In the genomic region with DNA sequence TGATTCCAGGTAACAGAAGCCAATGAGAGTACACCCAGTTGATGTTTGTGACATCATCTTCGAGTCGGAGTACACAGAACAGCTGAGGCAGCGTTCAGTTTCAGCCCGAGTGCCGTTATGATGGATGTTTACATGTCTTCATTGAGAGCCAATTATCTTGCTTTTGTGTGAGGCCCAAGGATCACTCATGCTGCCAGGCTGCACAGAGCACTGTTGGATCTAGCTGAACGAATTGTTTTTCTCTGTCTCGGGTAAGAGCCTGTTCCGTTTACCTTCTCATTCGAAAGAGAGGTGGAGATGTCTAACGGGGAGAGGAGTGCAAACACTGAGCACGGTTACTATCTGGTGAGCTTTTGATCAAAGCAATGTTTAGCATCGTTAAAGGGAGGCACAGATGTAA, we compare ENCODE assay signal across 8 mouse cellular contexts.
A peak's percentile ranks its signal among the peaks of the same experiment; 100 is the strongest.
DNase-seq lines count a peak whose midpoint lies in the region; ATAC-seq and TF ChIP-seq lines count a peak whose summit lies in the region.

No protein-coding gene starts in this region.

- no peak for ATAC-seq in heart, embryonic 15.5 days (replicated peaks; ENCODE audit: insufficient number of reproducible peaks, insufficient read depth, low FRiP score, low read depth)
- ATAC-seq in hindbrain, embryonic 16.5 days: peak; percentile 89
- no peak for ATAC-seq in liver, embryonic 14.5 days (ENCODE audit: insufficient read depth)

- H3K27me3 ChIP-seq in heart, embryonic 15.5 days: no peaks in the 10 kb centered on the region
- no peaks in the 10 kb centered on the region for H3K27me3 ChIP-seq in hindbrain, embryonic 16.5 days (replicated peaks; ENCODE audit: control insufficient read depth, insufficient read depth, low read length)
- no peaks in the 10 kb centered on the region for H3K27me3 ChIP-seq in liver, embryonic 14.5 days (ENCODE audit: control insufficient read depth, insufficient read depth, low read length)
- H3K27me3 ChIP-seq in kidney, adult 2 months (replicated peaks; ENCODE audit: control insufficient read depth, insufficient read depth, low read length): no peaks in the 10 kb centered on the region

- H3K9ac ChIP-seq in heart, embryonic 15.5 days: no peak overlapping the region
- peak overlapping the region; percentile 54 for H3K9ac ChIP-seq in hindbrain, embryonic 16.5 days (ENCODE audit: low read depth, low read length)
- H3K9ac ChIP-seq in liver, embryonic 14.5 days (replicated peaks): no peak overlapping the region

- no peaks in the 10 kb centered on the region for H3K36me3 ChIP-seq in heart, embryonic 15.5 days
- no peaks in the 10 kb centered on the region for H3K36me3 ChIP-seq in hindbrain, embryonic 16.5 days (ENCODE audit: control insufficient read depth, insufficient read depth, low read length)
- no peaks in the 10 kb centered on the region for H3K36me3 ChIP-seq in liver, embryonic 14.5 days (replicated peaks; ENCODE audit: control insufficient read depth, insufficient read depth, low read depth)
- no peaks in the 10 kb centered on the region for H3K36me3 ChIP-seq in kidney, adult 2 months (ENCODE audit: control insufficient read depth, insufficient read depth, low read length)

- no peak for TF ChIP-seq CTCF in liver, embryonic 14.5 days (IDR thresholded peaks at IDR 0.05; ENCODE audit: low read depth)
- no peak for TF ChIP-seq CTCF in kidney, adult 2 months (conservative IDR thresholded peaks at IDR 0.05; ENCODE audit: insufficient read depth, insufficient read length, low read depth, low read length)

- H3K9me3 ChIP-seq in heart, embryonic 15.5 days (replicated peaks): no peaks in the 10 kb centered on the region
- H3K9me3 ChIP-seq in hindbrain, embryonic 16.5 days (ENCODE audit: control insufficient read depth, low read length): no peaks in the 10 kb centered on the region
- no peaks in the 10 kb centered on the region for H3K9me3 ChIP-seq in liver, embryonic 14.5 days (ENCODE audit: control insufficient read depth, low read length)

- H3K4me2 ChIP-seq in heart, embryonic 15.5 days: peak overlapping the region; percentile 29; the same call in 1 of the 2 replicates
- H3K4me2 ChIP-seq in hindbrain, embryonic 16.5 days (ENCODE audit: low read length): peak overlapping the region; percentile 55
- peak overlapping the region; percentile 18; the same call in 1 of the 2 replicates for H3K4me2 ChIP-seq in liver, embryonic 14.5 days (ENCODE audit: low read depth)

- no peak overlapping the region for H3K27ac ChIP-seq in heart, embryonic 15.5 days
- H3K27ac ChIP-seq in hindbrain, embryonic 16.5 days (ENCODE audit: low read depth, low read length): peak overlapping the region; percentile 70
- no peak overlapping the region for H3K27ac ChIP-seq in liver, embryonic 14.5 days
- H3K27ac ChIP-seq in kidney, adult 2 months (ENCODE audit: insufficient read depth, low read depth, low read length): no peak overlapping the region

- H3K4me3 ChIP-seq in heart, embryonic 15.5 days: no peak overlapping the region
- peak overlapping the region; percentile 44 for H3K4me3 ChIP-seq in hindbrain, embryonic 16.5 days (ENCODE audit: low read length)
- 0 out of 4 replicates have a peak overlapping the region, but pooled peaks of 1 of the 2 experiments have one; percentile 24 for H3K4me3 ChIP-seq in liver, embryonic 14.5 days (ENCODE audit: insufficient read depth in 1 of 2, low read depth in 2 of 2, low read length in 2 of 2)
- no peak overlapping the region for H3K4me3 ChIP-seq in kidney, adult 2 months (ENCODE audit: insufficient read depth, low read depth, low read length)

- no peak for TF ChIP-seq POLR2A in kidney, adult 2 months (IDR thresholded peaks at IDR 0.05; ENCODE audit: low read depth, low read length)

- 32% methylated on average over 12 of the region's 12 CpGs for WGBS in heart, embryonic 15.5 days
- 8% methylated on average over 12 of the region's 12 CpGs for WGBS in hindbrain, embryonic 16.5 days
- WGBS in liver, embryonic 14.5 days (ENCODE audit: insufficient replicate concordance): 47% methylated on average over 12 of the region's 12 CpGs
- WGBS in kidney, adult 2 months: 26% methylated on average over 12 of the region's 12 CpGs

- no peak for DNase-seq in heart, postnatal 4 days
- peak; percentile 4 to 9 for DNase-seq in cerebellum, postnatal 36 days
- no peak for DNase-seq in liver, embryonic 14.5 days (ENCODE audit: low read depth in 3 of 3, low spot score in 3 of 3)
- no peak for DNase-seq in spleen, postnatal 14 days (ENCODE audit: low spot score in 2 of 2)
- no peak for DNase-seq in kidney, adult 2 months
- DNase-seq in adrenal gland, adult 18-20 months (ENCODE audit: low spot score in 2 of 2): no peak

- H3K4me1 ChIP-seq in heart, embryonic 15.5 days (replicated peaks): no peaks in the 10 kb centered on the region
- no peaks in the 10 kb centered on the region for H3K4me1 ChIP-seq in hindbrain, embryonic 16.5 days (ENCODE audit: control insufficient read depth, insufficient read depth, low read depth, low read length)
- H3K4me1 ChIP-seq in liver, embryonic 14.5 days (replicated peaks; ENCODE audit: control insufficient read depth in 2 of 2, insufficient read depth in 2 of 2, low read length in 1 of 2): no peaks in the 10 kb centered on the region
- H3K4me1 ChIP-seq in kidney, adult 2 months (ENCODE audit: control insufficient read depth, insufficient read depth, low read length): no peaks in the 10 kb centered on the region

- no peak for TF ChIP-seq EP300 in liver, embryonic 14.5 days (IDR thresholded peaks at IDR 0.05; ENCODE audit: low read depth)

Comparison
In these comparisons a context has a peak if more than half of its experiments do, and no peak if none do; other contexts are left out.
1. DNase-seq: peak in cerebellum, postnatal 36 days (2 of 2); none in heart, postnatal 4 days (single experiment), liver, embryonic 14.5 days (0 of 3), spleen, postnatal 14 days (0 of 2), kidney, adult 2 months (single experiment) and adrenal gland, adult 18-20 months (0 of 2).
2. Peak in every context shown above with its lines, with median percentiles within 50 percentile points of each other: H3K4me2 ChIP-seq.